Mouse (Mus musculus) ES-Bruce4 (cell line): ENCODE results near the gene Slit1. TPM values are rescaled to one million over a fixed set of nuclear protein-coding genes. Genes with fewer than 3 reads are reported as not detected.
A peak's percentile ranks its signal among the peaks of the same experiment; 100 is the strongest.

Experiments used
- H3K27ac ChIP-seq: 2 replicates; pipeline ENCODE4 v1.5.1; 2012; ENCODE audit warnings: low read length, inconsistent platforms; ENCODE audit not compliant: insufficient read depth
- H3K27me3 ChIP-seq: 2 replicates; pipeline ENCODE4 v1.6.1; 2012; ENCODE audit warnings: mild to moderate bottlenecking, low read length, inconsistent platforms; ENCODE audit not compliant: control insufficient read depth, poor library complexity, insufficient read depth, severe bottlenecking
- H3K36me3 ChIP-seq: 2 replicates; pipeline ENCODE4 v1.6.1; 2012; ENCODE audit warnings: inconsistent platforms, mild to moderate bottlenecking, low read length, moderate library complexity; ENCODE audit not compliant: control insufficient read depth, poor library complexity, insufficient read depth, severe bottlenecking
- H3K4me1 ChIP-seq: one replicate; pipeline ENCODE4 v1.8.1; 2011; ENCODE audit warnings: low read length; ENCODE audit not compliant: control insufficient read depth, insufficient read depth
- H3K4me3 ChIP-seq: 2 replicates; pipeline ENCODE4 v1.5.1; 2011; ENCODE audit warnings: low read depth, mild to moderate bottlenecking, low read length
- H3K9ac ChIP-seq: 2 replicates; pipeline ENCODE4 v1.6.1; 2012; ENCODE audit warnings: low read depth, mild to moderate bottlenecking, inconsistent platforms; ENCODE audit not compliant: poor library complexity, severe bottlenecking
- H3K9me3 ChIP-seq: replicated peaks from 2 replicates; pipeline ENCODE4 v1.6.1; 2012; ENCODE audit warnings: mild to moderate bottlenecking, low read length, inconsistent platforms; ENCODE audit not compliant: control insufficient read depth, poor library complexity, insufficient read depth, severe bottlenecking
- CTCF ChIP-seq: IDR thresholded peaks from one replicate; pipeline ENCODE4 v1.8.1; 2011; ENCODE audit warnings: low read depth, low read length
- EP300 ChIP-seq: IDR thresholded peaks from 2 replicates; pipeline ENCODE4 v1.6.1; 2011; ENCODE audit warnings: low read depth, low read length; ENCODE audit not compliant: insufficient read depth
- POLR2A ChIP-seq: IDR thresholded peaks from one replicate; pipeline ENCODE4 v1.8.1; 2011; ENCODE audit warnings: low read length; ENCODE audit not compliant: insufficient read depth
- polyA plus RNA-seq: library from polyadenylated mRNA; stranded (reverse); fragments of >200 nt; gene quantifications from 2 replicates; pipeline ENCODE4 v1.2.4, GENCODE M21; 2011; ENCODE audit warnings: low read depth; ENCODE audit not compliant: missing spikeins, insufficient read depth, insufficient read length

The Slit1 gene
- polyA plus RNA-seq, 1 experiment = 1.2 TPM

GRCm38 (mm10) chr19:41615606-41616224, 127.8 kb downstream of the Slit1 start:
- Histone ChIP-seq H3K9me3 (0 out of 2 replicates have a peak, but pooled peaks cover 3% of the 10 kb centered on the region), H3K36me3 (no peaks in the 10 kb centered on the region), H3K27me3 (no peaks in the 10 kb centered on the region), H3K4me3 (no peak overlapping the region), H3K27ac (no peak overlapping the region), H3K4me1 (no peaks in the 10 kb centered on the region), H3K9ac (no peak overlapping the region)
- TF ChIP-seq POLR2A (no peak), EP300 (no peak), CTCF (no peak)

GRCm38 (mm10) chr19:41613325-41614087, 130.0 kb downstream of the Slit1 start:
- TF ChIP-seq CTCF = no peak
- TF ChIP-seq POLR2A = no peak
- TF ChIP-seq EP300 = no peak
- Histone ChIP-seq H3K27me3 (no peaks in the 10 kb centered on the region), H3K4me1 (no peaks in the 10 kb centered on the region), H3K36me3 (no peaks in the 10 kb centered on the region), H3K9me3 (0 out of 2 replicates have a peak, but pooled peaks cover 12% of the 10 kb centered on the region), H3K4me3 (no peak overlapping the region), H3K9ac (no peak overlapping the region), H3K27ac (no peak overlapping the region)

GRCm38 (mm10) chr19:41611683-41612082, 131.8 kb downstream of the Slit1 start:
- H3K4me1 ChIP-seq = no peaks in the 10 kb centered on the region
- H3K27me3 ChIP-seq = no peaks in the 10 kb centered on the region
- no peak overlapping the region for H3K27ac ChIP-seq
- 0 out of 2 replicates have a peak, but pooled peaks cover 12% of the 10 kb centered on the region for H3K9me3 ChIP-seq
- H3K36me3 ChIP-seq = no peaks in the 10 kb centered on the region
- TF ChIP-seq CTCF = no peak
- no peak for TF ChIP-seq EP300
- no peak for TF ChIP-seq POLR2A
- H3K4me3 ChIP-seq = no peak overlapping the region
- no peak overlapping the region for H3K9ac ChIP-seq

GRCm38 (mm10) chr19:41606208-41606987, 137.1 kb downstream of the Slit1 start:
- H3K9ac ChIP-seq = no peak overlapping the region

GRCm38 (mm10) chr19:41600647-41601046, 142.8 kb downstream of the Slit1 start:
- Histone ChIP-seq H3K27me3 (no peaks in the 10 kb centered on the region), H3K9me3 (no peaks in the 10 kb centered on the region), H3K4me1 (no peaks in the 10 kb centered on the region), H3K27ac (no peak overlapping the region), H3K36me3 (no peaks in the 10 kb centered on the region), H3K9ac (no peak overlapping the region; the same call in 1 of the 2 replicates), H3K4me3 (peak overlapping the region; percentile 48)
- TF ChIP-seq POLR2A (no peak), EP300 (no peak), CTCF (no peak)

More at GRCm38 (mm10) chr19:41606208-41606987, 137.1 kb downstream of the Slit1 start:
- Histone ChIP-seq H3K4me1 (no peaks in the 10 kb centered on the region), H3K36me3 (no peaks in the 10 kb centered on the region), H3K27me3 (no peaks in the 10 kb centered on the region), H3K4me3 (no peak overlapping the region), H3K27ac (no peak overlapping the region), H3K9me3 (0 out of 2 replicates have a peak, but pooled peaks cover 12% of the 10 kb centered on the region)
- no peak for TF ChIP-seq POLR2A
- no peak for TF ChIP-seq EP300
- no peak for TF ChIP-seq CTCF
